Mouse (Mus musculus): ENCODE measurements around the gene Cdc42bpa. TPM values are rescaled to one million over a fixed set of nuclear protein-coding genes. Genes with fewer than 3 reads are reported as not detected.

Cdc42bpa gene
- polyA plus RNA-seq (2016; fragmentation: Nextera tagmentation; extraction: Ambion mirVana): 11.7 and 13.0 TPM in 2 replicates

DNA sequence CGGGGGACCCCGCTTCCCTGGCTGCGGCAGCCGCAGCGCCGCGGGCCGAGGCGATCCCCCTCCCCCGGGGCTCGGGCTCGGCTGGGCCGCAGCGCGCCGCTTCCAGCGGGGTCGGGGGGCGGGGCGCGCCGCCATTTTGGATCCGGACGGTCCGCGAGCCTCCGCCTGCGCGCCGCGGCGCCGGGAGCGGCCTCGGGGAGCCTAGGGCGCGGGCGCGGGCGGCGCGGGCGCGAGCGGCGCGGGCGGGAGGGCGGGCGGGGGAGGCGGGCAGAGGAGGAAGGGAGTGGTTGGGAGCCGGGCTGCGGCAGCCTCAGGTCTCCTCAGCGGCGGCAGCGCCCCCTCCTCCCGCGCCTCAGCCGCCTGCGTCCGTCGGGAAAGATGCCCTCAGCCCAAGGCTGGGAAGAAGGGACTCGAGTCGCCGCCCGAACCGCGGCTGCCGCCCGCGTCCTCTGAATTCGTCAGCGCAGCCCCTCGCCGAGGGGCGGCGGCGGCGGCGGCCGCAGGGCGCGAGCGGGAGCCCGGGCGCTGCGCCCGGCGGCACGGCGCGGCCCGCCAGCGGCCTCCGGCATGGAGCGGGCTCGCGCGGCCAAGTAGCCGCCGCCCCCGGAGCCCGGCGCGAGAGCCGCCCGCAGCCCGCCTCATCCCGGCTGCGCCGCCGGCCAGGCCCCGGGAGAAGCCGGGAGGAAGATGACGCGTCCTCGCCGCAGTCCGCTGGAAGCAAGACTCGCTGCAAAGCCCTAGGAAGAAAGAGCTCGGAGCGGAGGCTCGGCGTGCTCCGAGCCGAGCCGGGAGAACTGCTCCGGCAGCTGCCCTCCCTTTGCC is at the start of gene Cdc42bpa:
Gene Cdc42bpa (plus strand): TSS at position 752 of the 822 bp plus-strand sequence.
- Histone ChIP-seq H3K27me3 (ENCODE audit: low read depth, poor library complexity, severe bottlenecking) (no peaks in the 10 kb centered on the region; the same call in 1 of the 2 replicates), H3K4me1 (peaks cover 38% of the 10 kb centered on the region), H3K4me3 (peak within 1 kb of the TSS; percentile 85), H3K9me3 (replicated peaks) (no peaks in the 10 kb centered on the region), H3K27ac (replicated peaks) (peak within 1 kb of the TSS; percentile 96), H3K36me3 (no peaks in the 10 kb centered on the region)
- DNase-seq (ENCODE audit: low spot score): peak; percentile 85
- under 1% methylated on average over 110 of the region's 128 CpGs for WGBS

DNA sequence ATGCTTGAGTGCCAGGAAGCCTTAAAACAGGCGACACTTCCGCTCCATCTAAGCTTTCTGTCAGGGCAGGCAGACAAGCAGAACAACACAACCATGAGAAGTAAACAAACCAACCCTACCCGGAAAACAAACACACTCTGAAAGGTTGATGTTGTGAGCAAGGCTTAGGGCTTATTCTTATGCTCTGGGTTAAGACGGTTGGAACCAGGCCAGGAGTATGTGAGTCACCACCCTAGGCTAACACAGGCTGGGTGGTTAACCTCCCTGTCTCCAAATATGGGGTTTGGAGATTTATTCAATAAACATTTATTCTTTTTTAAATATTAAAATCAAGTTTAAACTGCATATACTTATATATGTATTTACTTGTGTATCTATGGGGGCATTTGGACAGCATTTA is 46.8 kb upstream of the Cdc42bpa start:
- H3K4me1 ChIP-seq: peaks cover 10% of the 10 kb centered on the region; the same call in 1 of the 2 replicates
- no peaks in the 10 kb centered on the region for H3K27me3 ChIP-seq (ENCODE audit: low read depth, poor library complexity, severe bottlenecking)
- H3K9me3 ChIP-seq (replicated peaks): no peaks in the 10 kb centered on the region
- H3K4me3 ChIP-seq: no peak overlapping the region
- H3K27ac ChIP-seq (replicated peaks): no peak overlapping the region
- 82% methylated on average over 4 of the region's 4 CpGs for WGBS
- no peak for DNase-seq (ENCODE audit: low spot score)
- H3K36me3 ChIP-seq: no peaks in the 10 kb centered on the region

DNA sequence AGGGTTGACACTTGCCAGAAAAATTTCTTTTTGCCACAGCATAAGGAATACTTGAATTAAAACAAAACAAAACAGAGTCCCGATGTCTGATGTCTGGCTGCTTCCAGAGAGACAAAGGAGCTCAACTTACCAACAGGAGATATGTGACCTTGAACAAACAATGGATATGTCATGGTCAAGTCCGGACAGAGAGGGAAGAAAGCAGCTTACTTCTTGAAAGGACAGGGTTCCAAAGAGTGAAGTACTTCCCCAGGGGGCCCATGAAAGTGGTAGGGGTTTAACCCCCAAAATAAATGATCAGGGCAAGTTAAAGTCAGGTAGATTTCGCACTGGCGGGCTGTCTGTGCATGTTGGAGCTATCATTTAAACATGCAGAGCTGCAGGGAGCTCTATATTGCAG is 43.2 kb upstream of the Cdc42bpa start:
- peaks cover 10% of the 10 kb centered on the region; the same call in 1 of the 2 replicates for H3K4me1 ChIP-seq
- no peak overlapping the region for H3K27ac ChIP-seq (replicated peaks)
- no peak overlapping the region for H3K4me3 ChIP-seq
- 77% methylated on average over 4 of the region's 4 CpGs for WGBS
- no peaks in the 10 kb centered on the region for H3K27me3 ChIP-seq (ENCODE audit: low read depth, poor library complexity, severe bottlenecking)
- no peak for DNase-seq (ENCODE audit: low spot score)
- no peaks in the 10 kb centered on the region for H3K36me3 ChIP-seq
- H3K9me3 ChIP-seq (replicated peaks): no peaks in the 10 kb centered on the region

DNA sequence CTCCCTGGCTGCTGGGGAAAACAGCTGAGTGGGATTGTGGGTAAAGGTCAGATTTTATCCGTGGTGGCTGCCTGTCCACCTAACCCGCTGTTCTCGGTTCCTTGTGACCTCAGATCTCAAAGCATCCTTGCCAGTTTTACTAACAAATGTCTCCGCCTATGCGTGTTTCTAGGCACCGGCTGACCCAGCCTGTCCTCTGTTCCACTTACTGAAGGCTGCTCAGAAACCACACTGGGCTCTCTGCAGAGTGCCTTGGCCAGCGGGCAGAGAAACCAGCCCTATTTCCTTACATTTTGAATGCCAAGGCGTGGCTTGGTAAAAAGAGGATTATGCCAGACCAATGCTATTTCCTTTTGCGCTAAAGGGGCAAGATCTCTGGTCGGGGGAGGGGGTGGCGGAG is 42.8 kb upstream of the Cdc42bpa start:
- no peaks in the 10 kb centered on the region for H3K9me3 ChIP-seq (replicated peaks)
- peaks cover 10% of the 10 kb centered on the region; the same call in 1 of the 2 replicates for H3K4me1 ChIP-seq
- DNase-seq (ENCODE audit: low spot score): no peak
- H3K27ac ChIP-seq (replicated peaks): no peak overlapping the region
- H3K36me3 ChIP-seq: no peaks in the 10 kb centered on the region
- WGBS: 84% methylated on average over 11 of the region's 11 CpGs
- no peaks in the 10 kb centered on the region for H3K27me3 ChIP-seq (ENCODE audit: low read depth, poor library complexity, severe bottlenecking)
- H3K4me3 ChIP-seq: no peak overlapping the region

DNA sequence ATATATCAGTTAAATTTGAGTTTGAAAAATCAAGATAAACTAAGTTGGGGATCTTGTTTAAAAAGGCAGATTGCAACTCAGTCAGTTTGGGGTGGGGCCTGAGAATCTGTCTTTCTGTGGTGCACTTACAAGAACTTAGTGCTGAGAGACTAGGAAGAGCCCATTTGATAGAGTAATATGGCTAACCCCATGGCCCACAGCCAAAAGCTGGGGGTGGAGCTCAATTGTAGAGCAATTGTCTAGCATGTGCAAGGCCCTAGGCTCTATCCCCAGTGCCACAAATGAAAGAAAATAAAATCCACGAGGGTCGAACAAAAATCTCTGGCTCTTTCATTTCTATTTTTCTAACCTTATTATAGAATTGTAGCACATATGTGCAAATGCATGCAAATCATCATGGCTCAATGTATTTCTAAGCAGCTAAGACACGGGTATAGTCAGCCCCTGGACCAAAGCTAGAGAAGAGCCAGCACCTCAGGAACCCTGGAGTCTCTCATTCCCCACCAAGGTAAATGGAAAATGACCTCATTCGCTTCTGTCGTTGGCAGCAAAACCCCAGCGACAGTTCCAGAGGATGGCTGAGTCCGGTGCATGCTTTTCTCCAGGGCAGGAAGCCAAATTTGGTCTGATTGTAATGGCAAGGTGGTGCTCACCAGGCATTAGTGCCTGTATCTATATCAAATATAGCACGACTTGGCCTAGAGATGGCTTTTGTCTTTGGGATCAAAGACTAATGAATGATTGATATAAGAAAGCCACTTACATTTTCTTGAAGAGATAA is 40.4 kb upstream of the Cdc42bpa start:
- H3K4me1 ChIP-seq: peaks cover 19% of the 10 kb centered on the region
- no peak for DNase-seq (ENCODE audit: low spot score)
- H3K27me3 ChIP-seq (ENCODE audit: low read depth, poor library complexity, severe bottlenecking): no peaks in the 10 kb centered on the region
- H3K4me3 ChIP-seq: no peak overlapping the region
- 89% methylated on average over 8 of the region's 8 CpGs for WGBS
- H3K27ac ChIP-seq (replicated peaks): no peak overlapping the region
- no peaks in the 10 kb centered on the region for H3K36me3 ChIP-seq
- no peaks in the 10 kb centered on the region for H3K9me3 ChIP-seq (replicated peaks)

DNA sequence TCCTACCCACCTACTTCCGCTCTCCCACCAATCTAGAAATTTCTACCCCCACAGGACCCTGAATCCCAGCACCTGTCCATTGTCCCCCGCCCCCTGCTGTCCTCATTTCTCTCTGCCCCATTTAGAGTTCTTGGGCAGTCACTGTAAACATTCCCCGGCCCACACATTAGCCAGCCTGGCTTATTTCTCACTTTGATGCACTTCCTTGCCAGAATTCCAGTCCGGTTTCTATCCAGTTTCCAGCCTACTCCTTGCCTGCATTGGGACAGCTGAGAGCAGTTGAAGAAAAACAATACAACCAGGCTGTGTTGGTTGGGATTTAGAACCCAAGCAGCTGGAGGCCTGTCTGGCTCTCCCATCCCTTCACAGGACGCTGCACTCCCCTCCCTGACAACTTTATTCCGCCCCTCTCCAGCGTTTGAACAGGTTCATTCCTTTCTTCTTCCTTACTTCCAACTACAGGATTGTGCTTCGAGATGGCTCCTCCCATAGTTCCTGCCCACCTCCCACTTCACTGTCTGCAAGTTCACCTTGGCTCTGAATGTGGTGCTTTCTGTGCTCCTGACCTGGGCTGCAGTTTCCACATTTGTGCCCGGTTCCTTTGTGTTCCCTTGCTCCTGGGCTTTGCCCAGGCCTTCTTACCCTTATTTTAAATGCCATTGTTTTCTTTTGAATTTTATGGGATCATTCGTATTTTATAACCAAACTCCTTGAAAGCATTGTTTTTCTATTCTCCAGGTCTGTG is 36.4 kb upstream of the Cdc42bpa start:
- Histone ChIP-seq H3K27ac (replicated peaks) (0 out of 2 replicates have a peak overlapping the region, but pooled peaks have one; percentile 9), H3K9me3 (replicated peaks) (no peaks in the 10 kb centered on the region), H3K36me3 (no peaks in the 10 kb centered on the region), H3K4me3 (no peak overlapping the region), H3K27me3 (ENCODE audit: low read depth, poor library complexity, severe bottlenecking) (no peaks in the 10 kb centered on the region), H3K4me1 (peaks cover 12% of the 10 kb centered on the region)
- 64% methylated on average over 10 of the region's 10 CpGs for WGBS
- DNase-seq (ENCODE audit: low spot score): no peak

DNA sequence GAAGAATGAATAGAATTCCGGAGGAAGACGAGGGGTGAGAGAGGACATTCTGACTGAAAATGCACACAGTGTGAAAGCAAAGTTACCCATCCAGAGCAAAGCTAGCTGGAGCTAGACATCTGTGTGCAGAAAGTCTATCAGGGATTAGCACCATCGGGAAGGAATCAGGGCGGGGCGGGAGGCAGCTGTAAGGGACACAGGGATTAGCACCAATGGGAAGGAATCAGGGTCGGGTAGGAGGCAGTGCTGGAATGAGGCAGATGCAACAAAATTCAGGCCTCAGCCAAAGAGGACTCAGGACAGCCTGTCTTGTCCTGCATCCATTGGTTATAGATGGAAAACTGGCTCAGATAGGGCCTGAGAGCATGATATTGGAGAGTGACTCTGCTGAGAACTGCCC is 34.0 kb upstream of the Cdc42bpa start:
- Histone ChIP-seq H3K4me1 (peaks cover 12% of the 10 kb centered on the region), H3K9me3 (replicated peaks) (no peaks in the 10 kb centered on the region), H3K4me3 (no peak overlapping the region), H3K27me3 (ENCODE audit: low read depth, poor library complexity, severe bottlenecking) (no peaks in the 10 kb centered on the region), H3K36me3 (no peaks in the 10 kb centered on the region), H3K27ac (replicated peaks) (no peak overlapping the region)
- 66% methylated on average over 6 of the region's 6 CpGs for WGBS
- no peak for DNase-seq (ENCODE audit: low spot score)

DNA sequence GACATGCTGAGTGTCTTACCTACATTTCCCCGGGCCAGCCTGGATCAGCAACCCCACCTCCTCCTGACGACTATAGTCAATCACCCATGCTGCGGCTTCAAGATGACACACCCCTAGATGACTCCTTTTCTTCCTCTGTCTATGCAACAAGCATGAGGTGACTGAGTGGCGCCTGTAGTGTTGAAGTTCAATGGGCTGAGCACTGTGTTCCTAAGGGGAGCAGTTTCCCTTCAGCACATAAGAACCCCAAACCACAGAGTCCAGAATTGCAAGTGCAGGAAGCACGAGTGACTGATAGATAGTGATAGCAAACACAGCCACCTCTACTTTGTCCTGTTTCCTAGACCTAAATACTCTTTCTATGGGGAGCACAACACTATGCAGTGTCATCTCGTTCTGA is 33.2 kb upstream of the Cdc42bpa start:
- Histone ChIP-seq H3K4me3 (no peak overlapping the region), H3K27ac (replicated peaks) (no peak overlapping the region), H3K4me1 (peaks cover 12% of the 10 kb centered on the region), H3K27me3 (ENCODE audit: low read depth, poor library complexity, severe bottlenecking) (no peaks in the 10 kb centered on the region), H3K9me3 (replicated peaks) (no peaks in the 10 kb centered on the region), H3K36me3 (no peaks in the 10 kb centered on the region)
- DNase-seq (ENCODE audit: low spot score): no peak
- WGBS: 80% methylated on average over 6 of the region's 6 CpGs

DNA sequence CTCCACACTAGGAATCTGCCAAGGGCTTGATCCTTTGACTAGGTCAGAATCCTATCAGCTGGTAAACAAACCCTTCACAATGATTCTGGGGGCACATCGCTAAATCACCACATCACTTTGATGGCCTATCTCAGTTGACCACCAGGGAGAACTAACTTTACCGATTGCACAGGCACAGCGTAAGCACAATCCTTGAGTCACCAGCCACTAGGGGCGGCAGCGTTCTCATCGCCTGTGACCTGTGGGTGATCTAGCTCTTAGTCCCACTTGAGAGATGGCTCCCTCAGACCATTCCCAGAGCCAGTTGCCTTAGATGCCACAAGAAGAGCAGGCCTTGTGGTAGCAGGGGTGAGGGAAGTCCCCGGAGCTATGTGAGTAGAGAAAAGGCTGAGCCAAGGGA is 31.4 kb upstream of the Cdc42bpa start:
- DNase-seq (ENCODE audit: low spot score): no peak
- H3K4me1 ChIP-seq: peaks cover 4% of the 10 kb centered on the region; the same call in 1 of the 2 replicates
- no peak overlapping the region for H3K4me3 ChIP-seq
- WGBS: 50% methylated on average over 7 of the region's 7 CpGs
- no peak overlapping the region for H3K27ac ChIP-seq (replicated peaks)
- H3K27me3 ChIP-seq (ENCODE audit: low read depth, poor library complexity, severe bottlenecking): no peaks in the 10 kb centered on the region
- no peaks in the 10 kb centered on the region for H3K9me3 ChIP-seq (replicated peaks)
- H3K36me3 ChIP-seq: no peaks in the 10 kb centered on the region

DNA sequence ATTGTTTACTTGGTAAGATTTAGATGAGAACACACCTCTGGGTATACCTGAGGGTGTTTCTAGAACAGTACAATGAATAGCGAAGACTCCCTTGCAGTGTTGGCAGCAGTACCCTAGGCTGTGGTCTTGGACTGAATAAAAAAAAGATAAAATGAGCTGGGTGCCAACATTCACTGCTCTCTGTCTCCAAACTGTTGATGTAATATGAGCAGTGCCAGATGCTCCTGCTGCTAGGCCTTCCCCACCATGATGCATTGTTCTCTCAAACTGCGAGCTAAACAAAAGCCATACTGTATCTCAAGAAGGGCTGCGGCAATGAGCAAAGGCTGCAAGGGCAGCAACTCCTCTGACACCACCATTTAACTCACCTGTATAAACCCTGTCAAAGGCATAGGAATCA is 29.0 kb upstream of the Cdc42bpa start:
- 83% methylated on average over 3 of the region's 3 CpGs for WGBS
- DNase-seq (ENCODE audit: low spot score): no peak
- no peak overlapping the region for H3K4me3 ChIP-seq
- H3K27ac ChIP-seq (replicated peaks): no peak overlapping the region
- no peaks in the 10 kb centered on the region for H3K36me3 ChIP-seq
- no peaks in the 10 kb centered on the region for H3K27me3 ChIP-seq (ENCODE audit: low read depth, poor library complexity, severe bottlenecking)
- H3K4me1 ChIP-seq: 0 out of 2 replicates have a peak, but pooled peaks cover 2% of the 10 kb centered on the region
- no peaks in the 10 kb centered on the region for H3K9me3 ChIP-seq (replicated peaks)

DNA sequence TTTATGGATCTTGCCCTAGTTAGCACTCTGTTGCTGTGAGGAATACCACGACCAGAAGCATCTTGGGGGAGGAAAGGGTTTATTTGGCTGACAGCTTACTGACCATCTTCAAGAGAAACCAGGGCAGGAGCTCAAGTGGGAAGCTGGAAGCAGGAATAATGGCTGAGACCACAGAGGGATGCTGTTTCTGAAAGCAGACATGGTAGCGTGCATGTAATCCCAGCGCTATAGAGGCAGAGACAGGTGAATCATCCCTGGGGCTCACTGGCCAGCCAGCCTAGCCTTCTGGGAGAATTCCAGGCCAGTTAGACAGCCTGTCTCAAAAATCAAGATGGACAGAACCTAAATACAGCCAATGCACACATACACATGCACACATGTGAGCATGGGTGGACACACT is 26.2 kb upstream of the Cdc42bpa start:
- WGBS: 92% methylated on average over 3 of the region's 3 CpGs
- no peaks in the 10 kb centered on the region for H3K36me3 ChIP-seq
- no peak for DNase-seq (ENCODE audit: low spot score)

DNA sequence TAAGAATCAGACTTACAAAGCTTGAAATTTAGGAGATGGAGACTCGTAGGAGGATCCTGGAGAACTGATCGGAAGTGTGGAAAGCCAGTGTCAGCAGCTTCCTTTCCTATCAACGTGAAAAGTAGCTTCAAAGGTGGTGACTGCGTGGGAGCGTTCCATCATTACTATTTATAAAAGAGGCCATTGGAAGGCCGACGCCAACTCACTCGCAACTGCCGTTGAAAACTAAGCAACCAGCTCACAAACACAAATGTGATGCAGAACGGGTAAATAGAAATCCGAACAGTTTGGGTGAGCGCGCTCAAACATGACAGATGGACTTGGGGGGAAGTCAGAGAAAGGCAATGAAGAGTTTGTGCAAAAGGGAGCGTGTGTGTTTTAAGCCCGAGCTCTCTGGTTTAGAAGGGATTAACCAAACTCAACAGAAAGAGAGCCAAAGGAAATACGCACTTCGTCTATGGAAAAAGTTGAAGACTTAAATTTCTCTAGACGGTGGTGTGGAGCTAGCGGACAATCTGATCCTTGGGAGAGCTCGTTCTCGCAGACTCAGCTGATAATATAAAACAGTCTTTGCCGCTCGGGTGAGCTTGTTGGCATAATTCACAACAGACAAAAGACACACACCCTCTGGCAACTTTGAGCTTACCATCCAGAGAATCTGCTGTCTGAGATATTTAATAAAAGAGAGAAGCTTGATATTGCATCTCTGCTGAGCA is 20.0 kb upstream of the Cdc42bpa start:
- H3K9me3 ChIP-seq (replicated peaks): no peaks in the 10 kb centered on the region
- H3K36me3 ChIP-seq: no peaks in the 10 kb centered on the region
- H3K27ac ChIP-seq (replicated peaks): no peak overlapping the region
- no peaks in the 10 kb centered on the region for H3K27me3 ChIP-seq (ENCODE audit: low read depth, poor library complexity, severe bottlenecking)
- H3K4me1 ChIP-seq: no peaks in the 10 kb centered on the region
- DNase-seq (ENCODE audit: low spot score): no peak
- 89% methylated on average over 23 of the region's 23 CpGs for WGBS
- no peak overlapping the region for H3K4me3 ChIP-seq

More for the DNA sequence above, 26.2 kb upstream of the Cdc42bpa start:
- H3K27me3 ChIP-seq (ENCODE audit: low read depth, poor library complexity, severe bottlenecking): no peaks in the 10 kb centered on the region
- no peak overlapping the region for H3K27ac ChIP-seq (replicated peaks)
- H3K9me3 ChIP-seq (replicated peaks): no peaks in the 10 kb centered on the region
- no peak overlapping the region for H3K4me3 ChIP-seq
- no peaks in the 10 kb centered on the region for H3K4me1 ChIP-seq

Data from midbrain, embryonic 10.5 days (tissue).